Mouse (Mus musculus) urinary bladder, adult 18-20 months (tissue): Measurements from ENCODE around the gene Gm49354.
"Not testable (repeated sequence)": the region's sequence is repeated elsewhere in the genome, so short reads cannot be mapped to it uniquely, and the experiment has no call there.

Source experiments
- DNase-seq, 2 experiments: peaks; one replicate each; pipeline ENCODE4 v3.0.0; 2022; ENCODE audit warnings: low spot score in 2 of 2, mixed read lengths in 2 of 2

Gm49354 gene

GRCm38 (mm10) chr13:59711984-59712383, 70.1 kb downstream of the Gm49354 start, which contains the start of gene Spata31d1b:
Gene Spata31d1b (plus strand): TSS chr13:59712284.
- not testable (repeated sequence) for DNase-seq

GRCm38 (mm10) chr13:59710230-59710629, 71.8 kb downstream of the Gm49354 start, which contains the start of gene Spata31d1a:
Gene Spata31d1a (minus strand): TSS chr13:59710330.
- no peak for DNase-seq
